Mouse (Mus musculus): Measurements from ENCODE around the gene Hnrnpdl. TPM values are rescaled to one million over a fixed set of nuclear protein-coding genes. Genes with fewer than 3 reads are reported as not detected.

The Hnrnpdl gene
- total RNA-seq, 2 experiments from 2014 or later: 116 to 132 TPM

DNA sequence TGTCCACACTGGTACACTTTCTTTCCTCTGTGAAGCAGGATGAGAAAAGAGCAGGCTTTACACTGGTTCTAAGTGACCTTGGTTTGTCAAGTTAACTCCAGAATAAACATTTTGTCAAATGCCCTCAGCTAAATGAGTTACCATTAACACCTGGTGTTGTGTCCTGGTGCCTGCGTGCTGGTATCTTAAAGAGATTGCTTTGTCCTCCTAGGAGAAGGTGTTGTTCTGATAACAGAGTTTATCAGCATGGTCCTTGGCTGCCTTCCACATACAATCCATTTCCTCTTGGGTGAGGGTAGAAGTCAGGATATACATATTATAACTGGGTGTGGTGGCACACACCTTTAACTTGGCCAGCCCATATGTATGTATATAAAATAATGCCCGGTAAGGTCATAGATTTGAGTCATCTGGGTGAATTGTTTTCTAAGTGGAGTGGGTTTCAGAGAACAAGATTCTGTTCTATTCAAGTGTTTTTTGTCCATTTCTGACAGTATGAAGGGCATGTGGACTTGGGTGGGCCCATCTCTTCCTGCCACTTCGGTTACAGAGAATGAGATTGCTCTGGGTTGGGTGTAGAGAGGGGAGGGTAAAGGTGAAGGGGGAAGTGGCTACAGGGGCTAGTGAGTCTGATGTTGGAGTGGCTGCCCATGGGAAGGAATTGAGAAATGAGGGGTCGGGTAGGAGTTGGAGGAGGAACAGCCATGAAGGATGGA, 33.0 kb downstream of the Hnrnpdl start:
- DNase-seq (ENCODE audit: low spot score in 2 of 2): no peak

DNA sequence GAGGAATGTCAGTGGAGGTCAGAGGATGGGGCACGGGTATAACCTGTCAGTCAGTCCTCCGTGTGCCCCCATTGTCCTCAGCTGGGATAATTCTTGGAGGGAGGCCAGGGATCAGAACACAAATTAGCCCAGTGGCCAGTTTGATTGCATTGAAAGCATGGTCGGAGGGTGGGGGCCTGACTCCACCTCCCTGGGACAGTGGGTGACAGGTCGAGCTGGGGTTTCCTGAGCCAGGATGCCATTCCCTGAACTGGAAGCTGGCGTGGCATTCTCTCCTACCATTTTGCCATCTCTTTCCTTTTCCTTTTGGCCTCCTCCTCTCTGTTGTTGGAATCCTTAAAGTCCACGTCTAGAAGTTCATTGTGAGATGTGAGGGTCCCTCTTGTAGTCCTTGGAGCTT, 33.6 kb downstream of the Hnrnpdl start:
- DNase-seq (ENCODE audit: low spot score in 2 of 2): no peak

DNA sequence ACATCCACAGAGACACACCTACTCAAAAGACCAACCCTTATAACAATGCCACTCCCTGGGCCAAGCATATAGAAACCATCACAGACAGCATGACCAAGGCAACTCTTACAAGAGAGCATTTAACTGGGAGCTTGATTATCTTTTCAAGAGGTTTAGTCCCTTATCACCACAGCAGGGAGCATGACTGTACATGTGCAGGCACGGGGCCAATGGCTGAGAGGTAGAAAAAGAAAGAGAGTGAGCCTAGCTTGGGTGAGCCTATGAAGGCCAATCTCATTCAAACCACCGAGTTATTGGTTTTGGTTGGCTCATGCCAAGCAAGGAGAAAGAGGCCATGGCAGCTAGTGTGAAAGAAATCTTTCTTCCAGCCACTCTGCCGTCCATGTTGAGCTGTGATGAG, 34.0 kb downstream of the Hnrnpdl start:
- DNase-seq (ENCODE audit: low spot score in 2 of 2): no peak

DNA sequence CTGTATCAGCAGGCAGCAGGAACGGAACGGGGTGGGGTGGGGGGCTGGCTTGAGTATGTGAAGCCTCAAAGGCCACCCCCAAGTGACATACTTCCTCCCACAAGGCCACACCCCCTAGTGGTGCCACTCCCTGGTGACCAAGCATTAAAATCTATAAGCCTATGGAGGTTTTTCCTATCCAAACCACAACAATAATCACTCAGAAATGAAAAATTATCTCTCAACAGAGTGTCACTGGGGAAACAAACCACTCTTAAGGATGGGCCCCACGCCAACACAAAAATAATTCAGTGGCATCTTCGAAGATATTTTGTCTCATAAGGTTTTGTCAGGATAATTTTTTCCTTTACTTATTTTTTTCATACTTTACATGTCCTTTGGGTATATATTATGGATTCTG, 35.6 kb downstream of the Hnrnpdl start:
- DNase-seq (ENCODE audit: low spot score in 2 of 2): no peak

DNA sequence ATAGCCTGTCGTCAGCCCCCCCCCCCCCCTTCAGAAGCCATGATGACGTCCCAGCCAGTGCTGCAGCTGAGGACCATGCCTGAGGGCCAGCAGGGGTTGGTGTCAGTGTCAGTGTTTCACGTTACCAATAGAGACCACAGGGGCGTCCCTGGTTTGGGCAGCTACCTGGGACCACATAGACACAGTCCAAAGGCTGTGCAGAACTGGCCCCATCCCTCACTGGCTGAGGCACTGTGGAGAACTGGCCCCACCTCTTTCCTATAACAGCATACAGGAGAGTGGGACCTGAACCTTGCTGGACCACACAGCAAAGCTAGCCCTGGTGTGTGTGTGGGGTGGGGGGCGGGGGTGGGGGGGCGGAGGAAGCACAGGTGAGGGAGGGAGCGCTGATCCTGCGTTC, 39.0 kb downstream of the Hnrnpdl start:
- DNase-seq (ENCODE audit: low spot score in 2 of 2): no peak

DNA sequence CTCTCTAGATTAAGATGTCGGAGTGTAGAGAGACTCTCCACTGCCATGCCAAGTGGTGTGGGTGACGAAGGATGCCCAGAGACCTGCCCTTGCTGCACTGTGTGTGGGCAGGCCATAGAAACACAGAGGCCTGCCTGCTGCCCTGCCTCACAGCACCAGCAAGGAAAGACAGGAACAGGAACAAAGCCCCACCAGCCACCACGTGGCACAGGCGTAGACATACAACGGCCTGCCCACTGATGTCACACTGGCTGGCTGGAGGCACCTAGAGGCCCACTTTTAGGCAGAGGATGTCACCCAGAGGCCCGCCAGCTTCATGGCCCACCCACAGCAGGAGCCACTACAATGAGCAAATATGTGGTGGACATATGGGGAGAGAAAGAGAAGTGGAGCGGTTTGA, 39.4 kb downstream of the Hnrnpdl start:
- no peak for DNase-seq (ENCODE audit: low spot score in 2 of 2)

DNA sequence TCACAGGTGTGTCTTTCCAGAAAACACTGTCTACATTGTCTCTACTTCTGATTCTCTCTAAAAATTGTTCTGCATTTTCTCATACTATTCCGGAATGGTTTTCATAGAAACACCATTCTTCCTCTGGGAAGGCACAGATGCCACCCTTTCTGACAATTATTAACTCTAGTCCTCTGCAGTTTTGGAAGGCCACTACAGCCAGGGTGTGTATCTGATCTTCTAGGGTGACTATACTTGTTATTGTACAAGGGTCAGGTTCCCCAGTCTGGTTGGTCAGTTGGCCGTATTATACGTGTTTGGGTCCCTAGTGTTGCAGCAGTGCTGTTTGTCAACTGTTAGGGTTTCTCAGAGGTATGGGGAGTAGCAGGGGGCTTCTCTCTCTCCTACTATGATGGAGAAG, 44.8 kb downstream of the Hnrnpdl start:
- DNase-seq (ENCODE audit: low spot score in 2 of 2): no peak

DNA sequence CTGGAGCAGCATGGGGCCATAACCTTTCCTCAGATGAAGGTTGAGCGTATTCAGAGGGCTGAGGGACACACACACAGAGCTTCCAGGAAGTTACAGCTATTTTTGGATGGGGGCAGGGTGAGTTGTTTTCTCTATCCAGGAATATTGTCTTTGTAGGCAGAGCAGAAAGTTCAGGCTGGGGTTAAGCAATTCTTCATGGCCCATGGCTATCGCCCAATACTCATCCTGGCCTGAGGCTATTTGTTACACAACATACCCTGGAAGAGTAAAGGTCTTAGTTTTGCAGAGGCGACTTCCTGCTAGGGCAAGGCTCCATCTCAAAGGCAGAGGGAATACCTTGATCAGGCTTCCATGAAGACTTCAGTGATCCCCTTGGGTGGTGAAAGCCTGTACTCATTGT, 45.3 kb downstream of the Hnrnpdl start:
- no peak for DNase-seq (ENCODE audit: low spot score in 2 of 2)

Other genes starting within 250 kb of the Hnrnpdl start
- gene Vamp9, start 133.4 kb downstream of the Hnrnpdl start, total RNA-seq (2021): under 1 TPM in 1 of 2 experiments, not detected in 1; 0.41 TPM
- gene Hnrnpd, start 60.7 kb downstream of the Hnrnpdl start, total RNA-seq (2021): 100 to 1,000 TPM; 214 to 238 TPM
- gene 4930524J08Rik, start 60.6 kb downstream of the Hnrnpdl start, total RNA-seq (2021): 1 to 10 TPM; 2.6 to 2.8 TPM
- gene Enoph1, start 321 bp upstream of the Hnrnpdl start, total RNA-seq (2021): 10 to 100 TPM; 13.9 to 14.7 TPM
- gene Tmem150c, start 120.1 kb upstream of the Hnrnpdl start, total RNA-seq (2021): 1 to 10 TPM; 5.1 to 5.7 TPM